Mouse (Mus musculus): Measurements from ENCODE around the gene Mast4. TPM values are rescaled to one million over a fixed set of nuclear protein-coding genes. Genes with fewer than 3 reads are reported as not detected.
A peak's percentile ranks its signal among the peaks of the same experiment; 100 is the strongest.

Gene Mast4
- total and polyA plus RNA-seq, 3 experiments = 8.5 to 33.1 (median 23.6) TPM

- WGBS = 40% methylated on average over 3 of the region's 3 CpGs
- peaks cover 2% of the 10 kb centered on the region for H3K79me2 ChIP-seq (replicated peaks; ENCODE audit: control insufficient read depth, insufficient read depth, low read length)
- intact Hi-C loops (cut with DNase I) = no loop called here
- H3K4me3 ChIP-seq = peak overlapping the region; percentile 32; the same call in 1 of the 2 replicates
- no peaks in the 10 kb centered on the region for H3K27me3 ChIP-seq (ENCODE audit: control insufficient read depth, insufficient read depth, low read length)
- peaks cover 7% of the 10 kb centered on the region for H3K36me3 ChIP-seq (ENCODE audit: control insufficient read depth, insufficient read depth, low read length)
- no peak for TF ChIP-seq POLR2A (IDR thresholded peaks at IDR 0.05; ENCODE audit: insufficient read depth, low read depth, low read length)
- TF ChIP-seq CTCF (IDR thresholded peaks at IDR 0.05) = no peak
- no peak for TF ChIP-seq EP300 (IDR thresholded peaks at IDR 0.05; ENCODE audit: insufficient read depth, low read depth, low read length)
- H3K27ac ChIP-seq = peak overlapping the region; percentile 75
- peaks cover 7% of the 10 kb centered on the region for H3K4me1 ChIP-seq (ENCODE audit: control insufficient read depth, insufficient read depth, low read length)
- no peak for DNase-seq
- H3K9ac ChIP-seq (ENCODE audit: low read depth, low read length) = no peak overlapping the region
These were observed 441.5 kb downstream of the Mast4 start for GRCm38 (mm10) chr13:102892783-102893182.

- TF ChIP-seq POLR2A (IDR thresholded peaks at IDR 0.05; ENCODE audit: insufficient read depth, low read depth, low read length) (no peak), CTCF (IDR thresholded peaks at IDR 0.05) (no peak), EP300 (IDR thresholded peaks at IDR 0.05; ENCODE audit: insufficient read depth, low read depth, low read length) (no peak)
- Histone ChIP-seq H3K9ac (ENCODE audit: low read depth, low read length) (no peak overlapping the region), H3K4me1 (ENCODE audit: control insufficient read depth, insufficient read depth, low read length) (no peaks in the 10 kb centered on the region), H3K27me3 (ENCODE audit: control insufficient read depth, insufficient read depth, low read length) (no peaks in the 10 kb centered on the region), H3K36me3 (ENCODE audit: control insufficient read depth, insufficient read depth, low read length) (peaks cover 5% of the 10 kb centered on the region), H3K79me2 (replicated peaks; ENCODE audit: control insufficient read depth, insufficient read depth, low read length) (no peaks in the 10 kb centered on the region; the same call in 1 of the 2 replicates), H3K27ac (no peak overlapping the region), H3K4me3 (no peak overlapping the region)
- 91% methylated on average over 10 of the region's 10 CpGs for WGBS
- DNase-seq = no peak
- intact Hi-C loops (cut with DNase I) = no loop called here
These were observed 444.3 kb downstream of the Mast4 start for GRCm38 (mm10) chr13:102889989-102890388.

DNA sequence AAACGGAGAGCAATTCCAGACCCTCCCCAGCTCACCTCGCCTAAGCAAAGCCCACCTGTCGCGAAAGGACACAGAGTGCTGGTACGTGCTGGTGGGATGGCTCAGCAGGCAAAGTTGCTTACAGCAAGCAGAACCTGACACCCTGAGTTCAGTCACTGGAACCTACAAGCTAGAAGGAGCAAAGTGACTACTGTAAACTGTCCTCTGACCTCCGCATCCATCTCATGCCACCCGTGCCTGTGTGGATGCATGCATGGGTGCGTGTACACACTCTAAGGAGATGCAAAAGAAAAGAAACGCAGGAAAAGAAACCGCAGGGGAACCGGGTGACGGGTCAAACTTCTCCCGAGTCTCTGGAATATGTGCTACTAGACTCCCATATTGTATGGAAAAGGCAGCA, 444.8 kb downstream of the Mast4 start:
- H3K79me2 ChIP-seq (replicated peaks; ENCODE audit: control insufficient read depth, insufficient read depth, low read length) = no peaks in the 10 kb centered on the region; the same call in 1 of the 2 replicates
- H3K9ac ChIP-seq (ENCODE audit: low read depth, low read length) = no peak overlapping the region
- no peak for TF ChIP-seq EP300 (IDR thresholded peaks at IDR 0.05; ENCODE audit: insufficient read depth, low read depth, low read length)
- no peak for TF ChIP-seq CTCF (IDR thresholded peaks at IDR 0.05)
- TF ChIP-seq POLR2A (IDR thresholded peaks at IDR 0.05; ENCODE audit: insufficient read depth, low read depth, low read length) = no peak
- 84% methylated on average over 13 of the region's 13 CpGs for WGBS
- H3K4me1 ChIP-seq (ENCODE audit: control insufficient read depth, insufficient read depth, low read length) = no peaks in the 10 kb centered on the region
- peaks cover 5% of the 10 kb centered on the region for H3K36me3 ChIP-seq (ENCODE audit: control insufficient read depth, insufficient read depth, low read length)
- H3K27ac ChIP-seq = no peak overlapping the region
- DNase-seq = no peak
- H3K4me3 ChIP-seq = no peak overlapping the region
- H3K27me3 ChIP-seq (ENCODE audit: control insufficient read depth, insufficient read depth, low read length) = no peaks in the 10 kb centered on the region
- intact Hi-C loops (cut with DNase I) = no loop called here

DNA sequence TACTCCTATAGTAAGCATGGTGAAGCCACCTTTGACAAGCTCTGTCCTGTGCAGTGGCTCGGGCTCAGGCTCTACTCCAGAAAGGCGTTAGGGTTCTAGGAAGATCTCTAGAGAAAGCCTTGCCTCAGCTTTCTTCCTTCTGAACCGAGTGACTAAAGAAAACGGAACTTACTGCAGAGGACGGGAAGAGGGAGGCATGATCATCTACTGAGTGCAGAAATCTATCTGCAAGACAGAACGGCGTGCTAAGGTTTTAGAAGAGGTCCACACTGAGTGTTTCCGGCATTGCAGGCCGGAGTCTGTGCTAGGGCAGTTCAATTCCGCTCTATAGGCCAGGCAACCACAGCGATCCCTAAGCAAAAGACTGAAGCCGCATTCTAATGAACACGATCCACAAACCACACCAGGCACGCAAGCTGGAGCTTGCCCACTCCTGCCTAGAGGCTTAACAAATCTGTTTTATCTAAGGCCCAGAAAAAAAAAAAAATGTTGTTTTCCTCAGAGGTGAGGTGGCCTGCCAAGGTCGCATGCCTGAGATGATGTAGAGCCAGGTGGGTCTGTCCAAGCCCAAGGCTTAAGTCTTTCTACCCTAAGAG, 445.3 kb downstream of the Mast4 start:
- Histone ChIP-seq H3K27ac (peak overlapping the region; percentile 67), H3K27me3 (ENCODE audit: control insufficient read depth, insufficient read depth, low read length) (no peaks in the 10 kb centered on the region), H3K9ac (ENCODE audit: low read depth, low read length) (no peak overlapping the region), H3K4me3 (no peak overlapping the region; the same call in none of the 2 replicates), H3K4me1 (ENCODE audit: control insufficient read depth, insufficient read depth, low read length) (no peaks in the 10 kb centered on the region), H3K79me2 (replicated peaks; ENCODE audit: control insufficient read depth, insufficient read depth, low read length) (no peaks in the 10 kb centered on the region; the same call in 1 of the 2 replicates), H3K36me3 (ENCODE audit: control insufficient read depth, insufficient read depth, low read length) (peaks cover 5% of the 10 kb centered on the region)
- 63% methylated on average over 15 of the region's 15 CpGs for WGBS
- no peak for DNase-seq
- TF ChIP-seq EP300 (IDR thresholded peaks at IDR 0.05; ENCODE audit: insufficient read depth, low read depth, low read length) (no peak), CTCF (IDR thresholded peaks at IDR 0.05) (no peak), POLR2A (IDR thresholded peaks at IDR 0.05; ENCODE audit: insufficient read depth, low read depth, low read length) (no peak)
- intact Hi-C loops (cut with DNase I) = no loop called here

- H3K27ac ChIP-seq = peak overlapping the region; percentile 67
- 56% methylated on average over 8 of the region's 8 CpGs for WGBS
- intact Hi-C loops (cut with DNase I) = no loop called here
These were observed 446.1 kb downstream of the Mast4 start for GRCm38 (mm10) chr13:102888211-102888610.

GRCm38 (mm10) chr13:102887534-102887933, 446.8 kb downstream of the Mast4 start:
- no peak overlapping the region for H3K27ac ChIP-seq
- no peak for TF ChIP-seq EP300 (IDR thresholded peaks at IDR 0.05; ENCODE audit: insufficient read depth, low read depth, low read length)
- TF ChIP-seq POLR2A (IDR thresholded peaks at IDR 0.05; ENCODE audit: insufficient read depth, low read depth, low read length) = no peak
- no peak for TF ChIP-seq CTCF (IDR thresholded peaks at IDR 0.05)
- no peak overlapping the region for H3K9ac ChIP-seq (ENCODE audit: low read depth, low read length)
- peaks cover 1% of the 10 kb centered on the region; the same call in 1 of the 2 replicates for H3K79me2 ChIP-seq (replicated peaks; ENCODE audit: control insufficient read depth, insufficient read depth, low read length)
- DNase-seq = no peak
- intact Hi-C loops (cut with DNase I) = no loop called here
- H3K4me3 ChIP-seq = no peak overlapping the region
- WGBS = 95% methylated on average over 13 of the region's 13 CpGs
- peaks cover 4% of the 10 kb centered on the region for H3K36me3 ChIP-seq (ENCODE audit: control insufficient read depth, insufficient read depth, low read length)
- H3K27me3 ChIP-seq (ENCODE audit: control insufficient read depth, insufficient read depth, low read length) = no peaks in the 10 kb centered on the region
- H3K4me1 ChIP-seq (ENCODE audit: control insufficient read depth, insufficient read depth, low read length) = peaks cover 1% of the 10 kb centered on the region; the same call in 1 of the 2 replicates

More at GRCm38 (mm10) chr13:102888211-102888610, 446.1 kb downstream of the Mast4 start:
- H3K4me3 ChIP-seq = peak overlapping the region; percentile 20; the same call in 1 of the 2 replicates
- H3K36me3 ChIP-seq (ENCODE audit: control insufficient read depth, insufficient read depth, low read length) = peaks cover 4% of the 10 kb centered on the region
- H3K79me2 ChIP-seq (replicated peaks; ENCODE audit: control insufficient read depth, insufficient read depth, low read length) = no peaks in the 10 kb centered on the region; the same call in 1 of the 2 replicates
- H3K4me1 ChIP-seq (ENCODE audit: control insufficient read depth, insufficient read depth, low read length) = peaks cover under 1% of the 10 kb centered on the region; the same call in 1 of the 2 replicates
- H3K9ac ChIP-seq (ENCODE audit: low read depth, low read length) = no peak overlapping the region
- H3K27me3 ChIP-seq (ENCODE audit: control insufficient read depth, insufficient read depth, low read length) = no peaks in the 10 kb centered on the region
- TF ChIP-seq EP300 (IDR thresholded peaks at IDR 0.05; ENCODE audit: insufficient read depth, low read depth, low read length) (no peak), POLR2A (IDR thresholded peaks at IDR 0.05; ENCODE audit: insufficient read depth, low read depth, low read length) (no peak), CTCF (IDR thresholded peaks at IDR 0.05) (no peak)
- no peak for DNase-seq

All from heart, adult 2 months (tissue).